Mouse (Mus musculus) hindlimb bud, embryonic 11.5 days (tissue): ENCODE measurements at regions not wholly inside any gene's neighbourhood (a gene's known extent, or its start where the extent isn't known, plus 50 kb on each side); places are given as distances from the start of the nearest gene placed in this dataset.

Experiments
- DNase-seq: peaks from one replicate; pipeline ENCODE4 v3.0.0-alpha.2; 2012; ENCODE audit warnings: low read depth, low spot score; ENCODE audit errors: extremely low spot score

GRCm38 (mm10) chr8:109012655-109013054 lies 481.2 kb upstream of the Pmfbp1 start:
- no peak for DNase-seq

DNA sequence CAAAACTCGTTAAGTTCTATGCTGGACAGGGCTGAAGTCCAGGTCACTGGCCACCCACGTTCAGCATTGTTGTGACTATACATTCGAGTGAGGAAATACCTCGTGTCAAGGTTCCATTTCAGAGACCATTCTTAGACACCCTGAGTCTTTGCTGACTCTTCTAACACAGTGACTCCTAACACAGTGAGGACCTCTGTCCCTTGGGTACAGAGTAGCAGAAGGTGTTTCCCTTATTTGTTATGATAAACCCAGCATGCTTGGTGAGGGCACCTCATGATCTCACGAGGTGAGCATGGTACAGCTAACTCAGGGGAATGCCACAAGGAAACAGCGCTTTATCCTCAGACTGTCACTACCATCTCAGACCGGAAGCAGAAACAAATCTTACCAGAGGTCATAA lies 480.2 kb upstream of the Pmfbp1 start:
- DNase-seq = no peak

DNA sequence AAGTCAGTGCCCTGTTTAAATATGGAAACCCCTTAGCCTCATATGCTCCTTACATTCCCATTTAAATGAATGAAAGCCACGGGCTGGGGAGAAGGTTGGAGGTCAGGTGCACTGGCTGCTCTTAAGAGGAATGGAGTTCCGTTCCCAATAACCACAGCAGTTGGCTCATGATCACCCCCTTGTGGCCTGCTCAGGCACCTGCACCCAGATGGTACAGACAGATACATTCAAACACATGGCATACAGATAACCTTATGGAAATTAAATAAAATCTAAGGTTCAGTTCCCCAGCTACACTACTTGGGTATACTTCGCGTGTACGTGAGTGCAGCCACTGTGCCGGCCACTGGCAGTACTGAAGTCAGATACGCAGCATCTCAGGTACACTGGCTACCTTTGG lies 479.1 kb upstream of the Pmfbp1 start:
- DNase-seq = no peak

GRCm38 (mm10) chr8:109019565-109019964 lies 474.3 kb upstream of the Pmfbp1 start:
- DNase-seq = no peak

DNA sequence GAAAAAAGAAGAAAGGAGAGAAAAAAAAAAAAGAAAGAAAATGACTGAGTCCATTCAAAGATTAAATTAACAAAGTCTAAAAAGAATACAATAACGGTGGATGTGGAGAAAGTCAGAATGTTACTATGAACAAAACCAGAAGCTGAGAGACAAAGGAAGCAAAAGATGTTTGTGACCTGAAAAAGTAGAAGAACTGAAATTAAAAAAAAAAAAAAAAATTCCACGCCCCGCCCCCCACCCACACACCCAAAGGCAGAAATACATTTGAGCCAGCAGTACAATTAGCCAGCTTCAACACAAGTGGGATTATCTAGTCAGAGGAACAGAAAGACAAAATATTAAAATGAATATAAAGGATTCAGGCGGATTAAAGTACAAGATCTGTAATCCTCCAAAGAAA lies 473.7 kb upstream of the Pmfbp1 start:
- no peak for DNase-seq

DNA sequence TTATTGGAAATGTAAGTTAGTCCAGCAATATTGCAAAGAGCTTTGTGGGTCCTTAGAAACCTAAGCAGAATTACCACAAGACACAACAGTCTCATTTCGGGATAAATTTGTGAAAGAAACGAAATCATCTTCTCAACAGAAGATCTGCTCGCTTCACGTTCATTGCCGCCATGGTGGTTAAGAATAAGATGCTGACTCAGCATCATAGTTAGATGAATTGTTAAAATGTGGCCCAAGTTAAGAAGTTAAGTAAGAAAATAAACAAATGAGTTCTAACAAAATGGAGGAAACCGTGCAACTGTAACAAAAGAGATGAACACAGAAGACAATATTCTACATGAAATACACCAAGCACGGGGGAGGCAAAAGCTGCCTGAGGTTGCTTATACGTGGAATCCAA lies 465.9 kb upstream of the Pmfbp1 start:
- DNase-seq = no peak

GRCm38 (mm10) chr8:109053608-109054007 lies 440.2 kb upstream of the Pmfbp1 start:
- no peak for DNase-seq

DNA sequence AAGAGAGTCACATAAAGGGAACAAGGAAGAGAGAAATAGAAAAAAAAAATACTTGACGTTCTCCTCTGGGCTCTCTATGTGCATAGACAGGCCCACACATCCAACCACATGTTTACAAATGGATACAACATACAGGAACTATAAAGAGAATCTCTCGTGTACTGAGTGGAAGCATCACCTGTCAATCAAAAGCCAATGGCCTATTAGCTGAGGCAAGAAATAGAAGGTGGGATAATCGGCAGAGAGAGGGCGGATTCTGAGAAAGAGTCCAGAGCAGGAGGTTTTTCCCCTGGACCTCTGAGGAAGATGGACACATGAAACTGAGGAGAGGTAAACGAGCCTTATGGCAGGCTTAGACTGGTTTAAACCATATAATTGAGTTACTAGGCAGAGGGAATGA lies 434.7 kb upstream of the Pmfbp1 start:
- DNase-seq = no peak

GRCm38 (mm10) chr8:109062376-109062775 lies 431.5 kb upstream of the Pmfbp1 start:
- no peak for DNase-seq

- DNase-seq = no peak
These were observed 420.1 kb upstream of the Pmfbp1 start for GRCm38 (mm10) chr8:109073715-109074114.

- no peak for DNase-seq
These were observed 418.8 kb upstream of the Pmfbp1 start for GRCm38 (mm10) chr8:109075006-109075405.

GRCm38 (mm10) chr8:109079223-109079622 lies 414.6 kb upstream of the Pmfbp1 start:
- DNase-seq = no peak

DNA sequence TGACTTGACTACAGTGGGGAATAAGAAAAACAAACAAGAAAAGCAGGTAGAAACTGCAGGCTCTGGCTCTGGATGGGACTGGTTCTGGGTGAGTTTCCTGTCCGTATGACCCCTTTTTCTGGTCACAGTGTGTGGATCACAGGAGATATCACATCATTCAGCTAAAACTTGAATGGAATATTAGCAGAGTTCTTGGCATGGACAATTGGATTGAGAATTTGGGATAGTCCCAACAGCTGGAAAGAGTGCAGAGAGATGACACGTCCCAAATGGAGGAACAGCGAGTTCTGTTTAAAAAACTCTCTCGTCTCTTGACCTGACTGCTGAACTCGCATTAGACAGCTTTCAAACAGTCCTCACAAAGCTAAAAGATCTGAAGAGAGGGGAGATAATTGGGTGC lies 412.5 kb upstream of the Pmfbp1 start:
- DNase-seq = no peak

DNA sequence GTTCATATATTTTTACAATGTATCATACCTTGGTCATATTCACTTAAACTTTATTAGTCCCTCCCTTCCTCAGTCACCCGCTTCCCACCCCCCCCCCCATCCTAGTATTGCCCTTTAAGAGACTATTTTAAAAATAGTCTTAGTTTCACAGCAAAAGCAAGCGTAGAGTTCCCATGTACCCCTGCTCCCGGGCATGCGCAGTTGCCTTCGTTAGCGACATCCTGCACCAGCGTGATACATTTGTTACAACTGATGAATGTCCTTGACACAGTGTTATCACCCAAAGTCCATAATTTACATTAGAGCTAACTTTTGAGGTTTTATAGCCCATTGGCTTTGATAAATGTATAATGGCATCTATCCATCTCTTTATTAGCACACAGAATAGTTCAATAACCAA lies 408.7 kb upstream of the Pmfbp1 start:
- no peak for DNase-seq

DNA sequence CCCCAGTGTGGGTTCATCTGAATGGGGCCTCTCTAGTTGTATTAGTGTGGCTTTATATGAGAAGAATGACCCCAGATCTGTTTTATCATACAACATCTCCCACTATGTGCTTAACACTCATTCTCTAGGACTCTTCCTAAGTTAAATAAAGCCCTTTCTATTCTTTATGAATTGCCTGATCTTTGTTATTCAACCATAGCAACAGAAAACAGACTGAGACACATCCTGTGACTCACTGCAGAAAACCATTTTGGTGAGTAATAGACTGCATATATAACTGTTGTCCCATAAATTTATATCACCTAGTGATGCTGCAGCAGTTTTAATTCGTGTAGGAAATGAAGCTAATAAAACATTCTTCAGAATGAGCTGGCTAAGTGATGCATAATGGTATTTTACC lies 406.0 kb upstream of the Pmfbp1 start:
- DNase-seq = no peak

- DNase-seq = no peak
These were observed 394.2 kb upstream of the Pmfbp1 start for GRCm38 (mm10) chr8:109099671-109100070.

DNA sequence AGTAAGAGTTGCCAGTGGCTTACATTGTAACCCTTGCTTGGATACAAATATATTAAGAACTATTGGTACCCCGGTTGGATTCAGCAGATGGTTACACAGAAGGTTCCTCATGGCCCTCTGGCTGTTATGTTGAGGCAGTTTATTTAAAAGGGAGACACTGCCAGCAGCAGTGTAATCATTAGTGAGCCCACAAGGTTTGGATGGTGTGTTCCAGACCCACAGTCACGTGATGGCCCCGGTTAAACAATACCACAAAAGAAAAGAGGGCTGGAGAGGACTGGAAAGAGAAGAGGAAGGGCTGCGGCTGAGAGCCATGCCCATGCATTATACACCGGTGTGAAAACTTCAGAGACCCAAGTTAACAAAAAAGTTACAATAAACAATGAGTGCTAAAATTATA lies 392.4 kb upstream of the Pmfbp1 start:
- DNase-seq = no peak

- no peak for DNase-seq
These were observed 389.0 kb upstream of the Pmfbp1 start for GRCm38 (mm10) chr8:109104798-109105326.

- DNase-seq = no peak
These were observed 388.1 kb upstream of the Pmfbp1 start for GRCm38 (mm10) chr8:109105693-109106092.

GRCm38 (mm10) chr8:109106971-109107370 lies 386.9 kb upstream of the Pmfbp1 start:
- DNase-seq = no peak

DNA sequence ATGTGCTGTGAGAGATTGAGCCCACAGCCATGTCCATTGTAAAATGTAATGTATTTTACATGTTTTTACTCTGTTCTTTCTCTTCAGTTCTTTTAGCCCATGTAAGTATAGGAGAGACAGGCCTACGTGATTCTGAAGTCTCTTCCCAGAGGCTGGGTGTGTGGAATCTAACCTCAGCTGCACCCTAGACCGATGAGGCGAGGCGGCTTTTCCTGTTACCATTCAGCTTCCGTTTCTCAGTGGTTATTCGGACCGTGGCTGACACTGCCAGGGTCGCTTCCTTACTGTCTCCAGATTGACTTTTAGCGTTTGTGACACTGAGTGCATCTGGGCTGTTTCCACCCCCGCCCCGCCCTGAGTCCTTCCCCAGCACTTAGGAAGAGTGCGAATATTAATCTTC lies 386.1 kb upstream of the Pmfbp1 start:
- DNase-seq = no peak

DNA sequence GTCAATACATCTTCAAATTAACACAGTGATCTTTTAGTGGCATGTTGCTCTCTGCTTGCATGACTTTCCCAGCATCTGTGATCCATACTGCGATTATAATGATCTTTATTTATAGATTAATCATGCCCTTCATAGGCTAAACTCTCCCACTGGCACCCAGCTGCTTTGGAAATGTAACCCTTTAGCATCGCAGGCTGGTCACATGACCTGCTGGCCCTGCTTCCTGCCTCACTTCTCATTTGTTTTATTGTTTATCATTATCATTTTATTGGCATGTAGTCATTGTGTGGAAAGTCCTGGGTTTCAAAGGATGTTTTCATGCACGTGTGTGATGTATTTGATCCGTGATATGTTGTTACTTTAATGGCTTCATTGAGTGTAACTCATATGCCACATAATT lies 384.4 kb upstream of the Pmfbp1 start:
- DNase-seq = no peak

- DNase-seq = no peak
These were observed 372.1 kb upstream of the Pmfbp1 start for GRCm38 (mm10) chr8:109121776-109122175.
